Mouse (Mus musculus) midbrain, embryonic 13.5 days (tissue): ENCODE measurements at regions not wholly inside any gene's neighbourhood (a gene's known extent, or its start where the extent isn't known, plus 50 kb on each side); places are given as distances from the start of the nearest gene placed in this dataset.

Source experiments
- ATAC-seq: fragments of 200-750 bp; cut with Nextera tagmentation; 2 replicates; pipeline ENCODE4 v1.8.0; 2017; ENCODE audit warnings: mild to moderate bottlenecking, moderate TSS enrichment, moderate library complexity
- H3K27ac ChIP-seq: fragments of 300-500 bp; sonication (generic); 2 replicates; pipeline ENCODE4 v1.5.1; 2015; ENCODE audit warnings: inconsistent platforms, mild to moderate bottlenecking, moderate library complexity
- H3K27me3 ChIP-seq: fragments of 300-500 bp; sonication (generic); 2 replicates; pipeline ENCODE4 v1.6.1; 2015; ENCODE audit warnings: mild to moderate bottlenecking, inconsistent platforms
- H3K36me3 ChIP-seq: fragments of 300-500 bp; sonication (generic); 2 replicates; pipeline ENCODE4 v1.6.1; 2015; ENCODE audit warnings: mild to moderate bottlenecking, inconsistent platforms
- H3K4me1 ChIP-seq: fragments of 300-500 bp; sonication (generic); replicated peaks from 2 replicates; pipeline ENCODE4 v1.6.1; 2015; ENCODE audit warnings: inconsistent platforms
- H3K4me2 ChIP-seq: fragments of 300-500 bp; sonication (generic); replicated peaks from 2 replicates; pipeline ENCODE4 v1.6.1; 2015; ENCODE audit warnings: moderate library complexity, mild to moderate bottlenecking, inconsistent platforms
- H3K4me3 ChIP-seq: fragments of 300-500 bp; sonication (generic); replicated peaks from 2 replicates; pipeline ENCODE4 v1.5.1; 2015; ENCODE audit warnings: mild to moderate bottlenecking, inconsistent platforms
- H3K9ac ChIP-seq: fragments of 300-500 bp; sonication (generic); replicated peaks from 2 replicates; pipeline ENCODE4 v1.6.1; 2015; ENCODE audit warnings: mild to moderate bottlenecking, inconsistent platforms
- H3K9me3 ChIP-seq: fragments of 300-500 bp; sonication (generic); 2 replicates; pipeline ENCODE4 v1.6.1; 2016; ENCODE audit warnings: mild to moderate bottlenecking, inconsistent platforms
- WGBS: fragments of 180-500 bp; shearing (Covaris S2); methylation state at CpG from one replicate; pipeline ENCODE4 v1.1.7; 2015; 5-methylcytosine and 5-hydroxymethylcytosine counted together

DNA sequence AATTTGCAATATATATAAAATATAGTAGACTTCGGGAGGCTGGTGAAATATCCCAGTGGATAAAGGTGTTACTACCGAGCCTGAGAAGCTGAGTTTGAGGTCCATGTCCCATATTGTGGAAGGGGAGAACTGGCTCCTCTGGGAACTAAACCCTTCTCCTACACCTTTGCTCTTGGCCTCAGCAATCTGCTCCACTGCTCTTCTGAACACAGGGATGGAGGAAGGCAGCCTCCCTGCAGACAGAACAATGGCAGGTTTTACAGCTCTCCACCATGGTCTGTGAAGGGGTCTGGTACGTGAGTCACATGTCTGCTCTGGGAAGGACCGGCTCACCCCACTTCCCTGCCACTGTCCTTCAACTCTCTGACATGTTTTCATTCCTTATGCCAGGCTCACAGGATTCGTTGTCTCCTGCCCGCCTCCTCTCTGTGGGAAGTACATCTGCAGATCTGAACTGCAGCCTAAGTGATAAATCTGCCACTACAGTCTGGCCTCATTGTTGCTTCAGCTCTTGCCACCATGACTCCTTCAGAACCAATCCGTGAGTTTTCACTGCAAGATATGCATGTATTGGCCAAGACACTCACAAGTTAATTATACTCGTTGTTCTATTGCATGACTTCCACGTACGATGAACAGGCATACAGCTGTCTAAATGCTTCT is 220.0 kb upstream of the Gm9767 start:
- no peak for ATAC-seq
- WGBS: 70% methylated on average over 10 of the region's 10 CpGs

DNA sequence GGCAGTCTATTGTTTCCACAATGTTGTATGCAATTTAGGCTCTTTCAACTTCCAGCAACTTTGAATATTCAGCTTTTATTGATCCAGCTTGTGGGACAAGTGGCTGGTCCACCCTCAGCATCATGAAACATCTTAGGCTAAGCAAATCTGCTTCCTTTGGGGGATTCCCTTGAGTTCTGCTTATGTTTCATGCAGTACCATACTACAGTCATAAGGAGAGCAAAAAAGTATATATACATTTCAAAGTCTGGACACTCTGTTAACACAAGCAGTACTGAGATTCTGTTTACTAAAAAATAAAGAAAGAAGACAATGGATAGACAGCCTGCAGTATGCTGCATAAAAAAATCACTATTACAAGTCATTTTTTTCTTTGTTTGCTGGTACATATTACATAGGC is 233.7 kb upstream of the Gm9767 start:
- H3K4me3 ChIP-seq: no peak overlapping the region
- H3K27me3 ChIP-seq: no peaks in the 10 kb centered on the region
- no peak overlapping the region for H3K27ac ChIP-seq
- no peaks in the 10 kb centered on the region for H3K9me3 ChIP-seq
- ATAC-seq: no peak
- no peak overlapping the region for H3K9ac ChIP-seq
- H3K4me2 ChIP-seq: no peak overlapping the region
- H3K36me3 ChIP-seq: no peaks in the 10 kb centered on the region
- H3K4me1 ChIP-seq: no peaks in the 10 kb centered on the region

More for the DNA sequence above, 220.0 kb upstream of the Gm9767 start:
- H3K36me3 ChIP-seq: no peaks in the 10 kb centered on the region
- H3K27ac ChIP-seq: no peak overlapping the region
- no peak overlapping the region for H3K9ac ChIP-seq
- no peak overlapping the region for H3K4me2 ChIP-seq
- no peaks in the 10 kb centered on the region for H3K9me3 ChIP-seq
- H3K27me3 ChIP-seq: no peaks in the 10 kb centered on the region
- H3K4me3 ChIP-seq: no peak overlapping the region
- no peaks in the 10 kb centered on the region for H3K4me1 ChIP-seq

DNA sequence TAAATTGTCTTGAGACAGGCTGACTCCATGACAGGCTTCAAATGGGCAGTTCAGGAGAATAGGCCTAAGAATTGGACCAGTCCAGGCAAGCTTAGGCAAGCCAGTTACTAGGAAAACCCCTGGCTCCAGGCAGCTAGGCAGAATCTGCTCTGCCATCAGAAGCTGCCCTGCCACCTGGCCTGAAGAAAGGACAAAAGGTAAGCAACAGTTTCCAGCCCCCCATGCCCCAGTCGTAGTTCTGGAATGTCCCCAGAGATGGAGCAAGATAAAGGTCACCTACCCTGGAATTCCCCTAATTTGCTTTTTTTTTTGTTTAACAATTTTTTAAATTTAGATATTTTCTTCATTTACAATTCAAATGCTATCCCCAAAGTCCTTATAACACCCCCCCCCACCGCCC is 248.8 kb upstream of the Gm9767 start:
- Histone ChIP-seq H3K9me3 (no peaks in the 10 kb centered on the region), H3K4me1 (no peaks in the 10 kb centered on the region), H3K4me2 (no peak overlapping the region), H3K36me3 (no peaks in the 10 kb centered on the region), H3K27me3 (no peaks in the 10 kb centered on the region), H3K27ac (no peak overlapping the region), H3K9ac (no peak overlapping the region), H3K4me3 (no peak overlapping the region)
- no peak for ATAC-seq
- WGBS: 92% methylated on average over 2 of the region's 2 CpGs

DNA sequence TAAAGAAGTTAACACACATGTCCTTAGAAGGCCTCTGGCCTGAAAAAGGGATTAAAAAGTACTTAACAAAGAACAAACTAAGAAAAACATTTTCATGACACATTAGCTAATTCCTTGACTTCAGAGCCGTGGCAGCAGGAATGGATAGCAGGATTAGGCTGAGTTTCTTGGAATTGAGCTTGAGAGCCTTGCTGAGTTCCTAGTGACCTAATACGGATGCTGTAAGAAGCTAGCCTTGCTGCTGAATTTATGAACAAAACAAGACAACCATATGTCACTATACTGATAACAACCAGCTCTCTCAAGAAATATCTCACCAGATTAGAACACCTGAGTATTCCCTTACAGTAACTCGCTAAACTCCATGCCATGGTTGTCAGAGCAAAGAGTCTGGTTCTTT is 268.2 kb upstream of the Smlr1 start:
- H3K9me3 ChIP-seq: no peaks in the 10 kb centered on the region
- H3K27me3 ChIP-seq: no peaks in the 10 kb centered on the region
- no peak overlapping the region for H3K4me2 ChIP-seq
- 67% methylated on average over 3 of the region's 3 CpGs for WGBS
- no peak overlapping the region for H3K4me3 ChIP-seq
- no peak overlapping the region for H3K9ac ChIP-seq
- no peaks in the 10 kb centered on the region for H3K36me3 ChIP-seq
- no peak overlapping the region for H3K27ac ChIP-seq
- no peaks in the 10 kb centered on the region for H3K4me1 ChIP-seq
- ATAC-seq: no peak

DNA sequence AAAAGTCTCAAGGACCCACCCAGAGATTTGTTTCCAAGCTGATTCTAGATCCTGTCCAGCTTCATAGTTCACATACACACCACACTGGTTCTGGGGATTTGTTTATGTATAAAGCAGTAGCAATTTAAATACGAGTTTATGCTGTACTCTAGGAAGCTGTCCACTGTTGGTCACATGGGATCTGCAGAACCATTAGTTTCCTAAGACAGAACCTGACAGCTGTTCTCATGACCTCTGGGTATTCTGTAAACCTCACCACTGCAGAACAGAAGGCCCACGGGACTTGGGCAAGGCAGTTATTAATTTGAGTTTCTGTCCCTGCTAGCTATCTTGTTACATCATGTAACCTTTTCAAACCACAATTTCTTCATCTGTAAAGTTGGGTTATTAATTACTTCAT is 265.4 kb upstream of the Smlr1 start:
- 88% methylated on average over 2 of the region's 2 CpGs for WGBS
- no peak overlapping the region for H3K4me2 ChIP-seq
- no peak for ATAC-seq
- no peaks in the 10 kb centered on the region for H3K4me1 ChIP-seq
- no peak overlapping the region for H3K27ac ChIP-seq
- H3K27me3 ChIP-seq: no peaks in the 10 kb centered on the region
- H3K9me3 ChIP-seq: no peaks in the 10 kb centered on the region
- no peak overlapping the region for H3K4me3 ChIP-seq
- no peak overlapping the region for H3K9ac ChIP-seq
- no peaks in the 10 kb centered on the region for H3K36me3 ChIP-seq

DNA sequence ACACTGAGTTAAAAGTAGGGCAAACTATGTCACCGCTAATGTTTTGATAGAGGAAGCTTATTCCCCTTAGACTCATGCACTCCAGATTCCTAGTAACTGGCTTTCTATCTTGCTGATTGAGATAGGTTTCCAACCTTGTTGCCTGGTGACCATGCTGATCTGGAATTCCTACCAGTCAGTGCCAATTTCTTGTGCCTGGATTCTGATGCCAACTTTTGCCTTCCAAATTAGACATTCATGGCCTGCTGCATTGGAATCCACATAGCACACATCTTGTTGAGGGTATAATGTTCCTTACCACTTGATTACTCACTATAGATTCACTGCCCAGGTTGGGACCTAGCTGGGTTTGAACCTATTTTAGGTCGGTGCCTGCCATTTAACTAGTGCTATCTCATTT is 262.8 kb upstream of the Smlr1 start:
- Histone ChIP-seq H3K4me1 (no peaks in the 10 kb centered on the region), H3K27me3 (no peaks in the 10 kb centered on the region), H3K4me2 (no peak overlapping the region), H3K9me3 (no peaks in the 10 kb centered on the region), H3K4me3 (no peak overlapping the region), H3K9ac (no peak overlapping the region), H3K27ac (no peak overlapping the region), H3K36me3 (no peaks in the 10 kb centered on the region)
- 97% methylated on average over 2 of the region's 2 CpGs for WGBS
- ATAC-seq: no peak

DNA sequence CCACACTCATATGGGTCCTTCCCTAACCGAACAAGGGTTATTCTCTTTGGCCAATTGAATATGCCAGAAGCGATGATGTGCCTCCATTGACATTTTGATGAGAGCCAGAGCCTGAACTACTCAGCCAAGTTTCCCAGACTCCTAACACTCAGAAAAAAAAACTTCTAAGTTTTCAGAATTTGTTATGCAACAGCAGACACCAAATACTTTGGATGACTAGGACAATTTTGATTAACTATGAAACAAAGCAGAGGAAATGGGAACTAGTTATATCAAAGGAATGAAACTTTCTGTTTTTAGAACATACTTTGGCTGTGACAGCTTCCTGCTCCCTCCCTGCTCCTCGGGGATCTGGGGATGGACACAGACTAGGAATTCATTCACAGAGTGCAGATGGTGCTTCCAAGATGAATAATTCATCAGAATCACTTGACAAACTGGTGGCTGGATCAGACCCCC is 254.3 kb upstream of the Smlr1 start:
- H3K9ac ChIP-seq: no peak overlapping the region
- no peaks in the 10 kb centered on the region for H3K27me3 ChIP-seq
- WGBS: 60% methylated on average over 3 of the region's 3 CpGs
- H3K4me3 ChIP-seq: no peak overlapping the region
- H3K4me2 ChIP-seq: no peak overlapping the region
- H3K4me1 ChIP-seq: no peaks in the 10 kb centered on the region
- ATAC-seq: no peak
- no peak overlapping the region for H3K27ac ChIP-seq
- no peaks in the 10 kb centered on the region for H3K9me3 ChIP-seq
- H3K36me3 ChIP-seq: no peaks in the 10 kb centered on the region

DNA sequence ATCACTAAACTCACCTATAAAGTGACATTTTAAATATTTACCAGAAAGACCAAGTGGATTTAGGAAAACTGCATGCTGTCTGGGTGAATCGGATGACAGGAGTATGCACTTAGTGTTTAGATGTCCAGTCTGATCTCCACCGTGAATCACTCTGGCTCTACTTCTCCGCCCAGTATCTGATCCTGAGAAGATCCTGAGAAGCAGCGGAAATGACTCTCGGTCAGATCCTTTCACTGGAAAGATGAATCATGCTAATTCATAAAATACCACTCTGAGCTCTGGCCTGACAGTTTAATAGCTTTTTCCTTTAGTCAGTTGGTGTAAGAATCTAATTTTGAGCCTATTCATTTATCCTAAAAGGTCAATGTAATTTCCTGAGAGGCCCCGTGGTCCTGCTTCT is 252.6 kb upstream of the Smlr1 start:
- H3K9me3 ChIP-seq: no peaks in the 10 kb centered on the region
- no peak; the same call in 1 of the 2 replicates for ATAC-seq
- no peak overlapping the region for H3K9ac ChIP-seq
- WGBS: 84% methylated on average over 6 of the region's 6 CpGs
- H3K36me3 ChIP-seq: no peaks in the 10 kb centered on the region
- H3K27me3 ChIP-seq: no peaks in the 10 kb centered on the region
- no peaks in the 10 kb centered on the region for H3K4me1 ChIP-seq
- no peak overlapping the region for H3K27ac ChIP-seq
- no peak overlapping the region for H3K4me3 ChIP-seq
- H3K4me2 ChIP-seq: no peak overlapping the region

DNA sequence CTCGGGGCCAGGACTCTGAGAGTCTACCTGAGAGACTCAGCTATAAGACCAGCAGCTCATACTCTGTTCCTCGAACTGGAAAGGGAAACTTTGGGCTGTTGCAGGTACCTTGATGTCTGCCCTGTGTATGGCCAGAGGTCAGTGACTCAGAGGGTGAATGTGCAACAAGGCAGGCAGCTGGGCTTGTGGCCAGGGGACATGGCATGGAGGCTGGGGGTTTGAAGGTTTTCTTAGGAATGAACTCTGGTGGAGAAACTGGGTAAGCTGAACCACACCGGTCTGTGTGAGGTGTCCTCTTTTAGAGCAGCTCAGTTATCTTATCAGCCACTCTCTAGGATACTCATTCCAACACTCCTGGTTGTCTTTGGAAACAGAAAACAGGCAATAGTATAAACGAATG is 251.9 kb upstream of the Smlr1 start:
- Histone ChIP-seq H3K36me3 (no peaks in the 10 kb centered on the region), H3K4me2 (no peak overlapping the region), H3K27me3 (no peaks in the 10 kb centered on the region), H3K9ac (no peak overlapping the region), H3K9me3 (no peaks in the 10 kb centered on the region), H3K4me3 (no peak overlapping the region), H3K27ac (no peak overlapping the region), H3K4me1 (no peaks in the 10 kb centered on the region)
- no peak for ATAC-seq
- 85% methylated on average over 4 of the region's 4 CpGs for WGBS

DNA sequence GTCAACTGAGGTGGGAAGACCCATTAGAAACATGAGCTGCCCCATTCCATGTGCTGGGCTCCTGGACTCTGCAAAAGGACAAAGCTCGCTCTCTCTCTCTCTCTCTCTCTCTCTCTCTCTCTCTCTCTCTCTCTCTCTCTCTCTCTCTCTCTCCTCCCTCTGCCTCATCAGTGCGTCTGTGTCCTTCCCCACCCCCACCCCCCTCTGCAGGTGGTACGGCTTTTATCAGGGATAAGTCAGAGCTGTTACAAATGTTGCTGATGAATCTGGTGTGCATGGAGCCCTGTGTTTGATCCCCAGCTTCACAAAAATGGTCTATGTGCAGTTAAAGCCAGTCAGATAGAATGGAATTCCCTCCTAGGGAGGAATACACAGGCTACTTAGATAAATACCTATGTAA is 247.8 kb upstream of the Smlr1 start:
- Histone ChIP-seq H3K27me3 (no peaks in the 10 kb centered on the region), H3K9ac (no peak overlapping the region), H3K4me1 (no peaks in the 10 kb centered on the region), H3K9me3 (no peaks in the 10 kb centered on the region), H3K27ac (no peak overlapping the region), H3K36me3 (no peaks in the 10 kb centered on the region), H3K4me2 (no peak overlapping the region), H3K4me3 (no peak overlapping the region)
- WGBS: 56% methylated on average over 3 of the region's 3 CpGs
- ATAC-seq: no peak

DNA sequence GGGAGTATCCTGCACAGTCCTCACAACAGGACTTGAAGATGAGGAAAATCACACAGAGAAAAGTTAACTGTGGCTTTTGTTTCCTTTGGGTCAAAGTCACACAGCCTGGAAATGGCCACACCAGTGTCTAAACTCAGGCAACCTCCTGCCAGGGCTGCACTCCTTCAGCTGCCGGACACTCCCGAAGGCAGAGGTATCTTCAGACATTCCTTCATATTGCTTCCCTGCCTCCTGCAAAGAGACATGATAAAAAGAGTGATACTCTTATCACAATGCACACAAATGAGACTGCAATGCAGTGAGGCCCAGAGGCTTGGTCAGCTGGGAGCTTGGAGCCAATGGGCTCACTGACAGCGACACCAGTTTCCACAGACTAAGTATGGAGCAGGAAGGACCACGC is 243.4 kb upstream of the Smlr1 start:
- no peak for ATAC-seq
- H3K27me3 ChIP-seq: no peaks in the 10 kb centered on the region
- 96% methylated on average over 4 of the region's 4 CpGs for WGBS

DNA sequence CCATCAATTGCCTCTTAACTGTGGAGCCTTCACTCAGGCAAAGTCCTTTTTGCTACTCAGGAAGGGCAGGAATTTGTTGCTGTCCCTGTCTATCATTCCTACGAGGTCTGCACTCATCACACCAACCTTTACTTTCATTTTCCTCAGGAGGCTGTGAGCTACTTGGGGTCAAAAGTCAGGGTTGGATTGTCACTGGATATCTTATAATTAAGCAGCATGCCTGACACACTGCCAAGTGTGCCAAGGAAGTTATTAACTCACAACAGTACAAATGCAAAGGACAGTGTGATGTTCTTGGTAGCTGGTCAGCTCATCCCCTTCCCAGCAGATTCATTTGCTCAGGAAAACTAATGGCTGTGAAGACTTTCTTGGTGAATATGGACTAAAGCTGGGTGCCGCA is 241.7 kb upstream of the Smlr1 start:
- H3K27ac ChIP-seq: no peak overlapping the region
- ATAC-seq: no peak
- no peak overlapping the region for H3K4me3 ChIP-seq
- no peak overlapping the region for H3K4me2 ChIP-seq
- H3K27me3 ChIP-seq: no peaks in the 10 kb centered on the region
- H3K9me3 ChIP-seq: no peaks in the 10 kb centered on the region
- H3K4me1 ChIP-seq: 0 out of 2 replicates have a peak, but pooled peaks cover 5% of the 10 kb centered on the region
- 88% methylated on average over 2 of the region's 2 CpGs for WGBS
- no peak overlapping the region for H3K9ac ChIP-seq
- H3K36me3 ChIP-seq: no peaks in the 10 kb centered on the region

More for the DNA sequence above, 243.4 kb upstream of the Smlr1 start:
- H3K9me3 ChIP-seq: no peaks in the 10 kb centered on the region
- no peak overlapping the region for H3K4me3 ChIP-seq
- H3K4me1 ChIP-seq: 0 out of 2 replicates have a peak, but pooled peaks cover 5% of the 10 kb centered on the region
- no peak overlapping the region for H3K4me2 ChIP-seq
- no peak overlapping the region for H3K9ac ChIP-seq
- no peak overlapping the region for H3K27ac ChIP-seq
- no peaks in the 10 kb centered on the region for H3K36me3 ChIP-seq

DNA sequence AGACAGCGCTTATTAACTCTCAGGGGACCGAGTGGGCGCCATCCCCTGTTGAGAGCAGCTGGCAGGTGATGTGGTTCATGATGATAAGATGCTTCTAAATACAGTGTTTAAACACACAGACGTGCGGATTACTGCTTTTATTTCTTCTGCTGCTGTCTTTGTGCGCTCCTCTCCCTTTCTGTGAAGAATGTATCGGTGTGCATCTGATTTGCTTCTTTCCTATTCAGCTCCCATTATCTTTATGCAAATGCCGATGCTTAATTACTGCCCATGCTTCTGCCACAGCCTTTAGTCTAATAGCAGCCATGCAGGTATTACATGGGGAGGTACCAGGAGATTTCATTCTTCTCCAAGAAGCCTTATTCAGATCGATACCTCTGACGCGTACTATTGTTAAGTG is 240.6 kb upstream of the Smlr1 start:
- no peak overlapping the region for H3K4me3 ChIP-seq
- H3K27me3 ChIP-seq: no peaks in the 10 kb centered on the region
- H3K27ac ChIP-seq: no peak overlapping the region
- 69% methylated on average over 11 of the region's 11 CpGs for WGBS
- H3K9ac ChIP-seq: no peak overlapping the region
- H3K4me2 ChIP-seq: no peak overlapping the region
- ATAC-seq: peak; percentile 45; the same call in 1 of the 2 replicates
- H3K9me3 ChIP-seq: no peaks in the 10 kb centered on the region
- no peaks in the 10 kb centered on the region for H3K36me3 ChIP-seq
- 0 out of 2 replicates have a peak, but pooled peaks cover 5% of the 10 kb centered on the region for H3K4me1 ChIP-seq
